ENCODE assay signal across 8 mouse cellular contexts in the genomic region with DNA sequence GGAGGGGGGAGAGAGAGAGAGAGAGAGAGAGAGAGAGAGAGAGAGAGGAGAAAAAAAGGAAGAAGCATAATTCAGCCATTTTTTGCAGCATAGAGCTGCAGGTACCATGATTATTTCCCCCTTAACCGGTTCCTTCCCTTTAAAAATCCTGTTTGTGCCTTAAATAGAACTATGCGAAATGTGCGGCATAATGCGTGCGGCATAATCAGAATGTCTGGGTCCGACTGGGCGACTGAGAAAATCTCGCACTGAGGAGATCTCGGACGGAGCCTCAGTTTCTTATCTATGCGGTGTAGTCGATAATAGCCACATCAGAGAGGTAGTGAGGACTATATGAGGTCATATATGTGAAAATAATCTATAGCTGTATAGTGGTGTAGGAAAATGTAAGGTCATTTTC. TPM values are rescaled to one million over a fixed set of nuclear protein-coding genes. Genes with fewer than 3 reads are reported as not detected.
DNase-seq lines count a peak whose midpoint lies in the region; ATAC-seq and TF ChIP-seq lines count a peak whose summit lies in the region.

No protein-coding gene starts in this region.

- TF ChIP-seq EP300 in ES-Bruce4 (IDR thresholded peaks at IDR 0.05; ENCODE audit: insufficient read depth, low read depth, low read length) = no peak

- H3K27ac ChIP-seq in heart, embryonic 15.5 days = no peak overlapping the region
- H3K27ac ChIP-seq in ES-Bruce4 (ENCODE audit: insufficient read depth, low read length) = no peak overlapping the region
- no peak overlapping the region for H3K27ac ChIP-seq in forebrain, embryonic 13.5 days
- no peak overlapping the region for H3K27ac ChIP-seq in liver, embryonic 12.5 days

- TF ChIP-seq CTCF in ES-Bruce4 (IDR thresholded peaks at IDR 0.05; ENCODE audit: low read depth, low read length) = no peak

- H3K36me3 ChIP-seq in heart, embryonic 15.5 days = no peaks in the 10 kb centered on the region
- no peaks in the 10 kb centered on the region for H3K36me3 ChIP-seq in ES-Bruce4 (ENCODE audit: control insufficient read depth, insufficient read depth, low read length, poor library complexity, severe bottlenecking)
- H3K36me3 ChIP-seq in forebrain, embryonic 13.5 days (ENCODE audit: poor library complexity, severe bottlenecking) = no peaks in the 10 kb centered on the region
- H3K36me3 ChIP-seq in liver, embryonic 12.5 days = no peaks in the 10 kb centered on the region

- intact Hi-C loops in heart, postnatal 10 days (cut with DNase I) = loop anchor here (5.0 kb wide), 1 partner anchor 132 kb away; a partner anchor contains a TSS

- H3K27me3 ChIP-seq in heart, embryonic 15.5 days = peaks cover 44% of the 10 kb centered on the region
- peaks cover 5% of the 10 kb centered on the region for H3K27me3 ChIP-seq in ES-Bruce4 (ENCODE audit: control insufficient read depth, insufficient read depth, low read length, poor library complexity, severe bottlenecking)
- peaks cover 56% of the 10 kb centered on the region for H3K27me3 ChIP-seq in forebrain, embryonic 13.5 days
- H3K27me3 ChIP-seq in liver, embryonic 12.5 days (replicated peaks) = peaks cover 37% of the 10 kb centered on the region

- TF ChIP-seq POLR2A in ES-Bruce4 (IDR thresholded peaks at IDR 0.05; ENCODE audit: insufficient read depth, low read length) = no peak

- DNase-seq in heart, postnatal 10 days = no peak
- DNase-seq in thymus, postnatal 25 days = peak; percentile 2
- DNase-seq in layer of hippocampus, adult 8-10 months (ENCODE audit: low spot score in 2 of 2) = no peak
- no peak for DNase-seq in adrenal gland, postnatal 10 days

- 19% methylated on average over 12 of the region's 12 CpGs for WGBS in heart, embryonic 15.5 days
- WGBS in forebrain, embryonic 13.5 days = 19% methylated on average over 12 of the region's 12 CpGs
- WGBS in liver, embryonic 12.5 days (ENCODE audit: insufficient replicate concordance) = 14% methylated on average over 12 of the region's 12 CpGs

- H3K4me3 ChIP-seq in heart, embryonic 15.5 days = peak overlapping the region; percentile 64
- H3K4me3 ChIP-seq in ES-Bruce4 (ENCODE audit: low read depth, low read length) = peak overlapping the region; percentile 86
- H3K4me3 ChIP-seq in forebrain, embryonic 13.5 days = peak overlapping the region; percentile 62
- peak overlapping the region; percentile 74 for H3K4me3 ChIP-seq in liver, embryonic 12.5 days

- H3K9me3 ChIP-seq in heart, embryonic 15.5 days (replicated peaks) = no peaks in the 10 kb centered on the region
- no peaks in the 10 kb centered on the region for H3K9me3 ChIP-seq in ES-Bruce4 (replicated peaks; ENCODE audit: control insufficient read depth, insufficient read depth, low read length, poor library complexity, severe bottlenecking)
- H3K9me3 ChIP-seq in forebrain, embryonic 13.5 days (replicated peaks) = no peaks in the 10 kb centered on the region
- no peaks in the 10 kb centered on the region for H3K9me3 ChIP-seq in liver, embryonic 12.5 days (replicated peaks)

- ATAC-seq in heart, embryonic 15.5 days (replicated peaks; ENCODE audit: insufficient number of reproducible peaks, insufficient read depth, low FRiP score, low read depth) = no peak
- ATAC-seq in forebrain, embryonic 13.5 days = no peak
- no peak for ATAC-seq in liver, embryonic 12.5 days

- no peaks in the 10 kb centered on the region for H3K4me1 ChIP-seq in heart, embryonic 15.5 days (replicated peaks)
- peaks cover 1% of the 10 kb centered on the region for H3K4me1 ChIP-seq in ES-Bruce4 (ENCODE audit: control insufficient read depth, insufficient read depth, low read length)
- H3K4me1 ChIP-seq in forebrain, embryonic 13.5 days = no peaks in the 10 kb centered on the region
- peaks cover 5% of the 10 kb centered on the region; the same call in 1 of the 2 replicates for H3K4me1 ChIP-seq in liver, embryonic 12.5 days

- peak overlapping the region; percentile 69 for H3K9ac ChIP-seq in heart, embryonic 15.5 days
- H3K9ac ChIP-seq in ES-Bruce4 (ENCODE audit: low read depth, poor library complexity, severe bottlenecking) = peak overlapping the region; percentile 65
- peak overlapping the region; percentile 77 for H3K9ac ChIP-seq in forebrain, embryonic 13.5 days
- H3K9ac ChIP-seq in liver, embryonic 12.5 days = peak overlapping the region; percentile 80

- H3K4me2 ChIP-seq in heart, embryonic 15.5 days = peak overlapping the region; percentile 59
- H3K4me2 ChIP-seq in forebrain, embryonic 13.5 days = peak overlapping the region; percentile 59
- peak overlapping the region; percentile 82 for H3K4me2 ChIP-seq in liver, embryonic 12.5 days

RNA-seq across cellular contexts. Expression of a gene that starts 1.2 kb away (rescaled TPM):
- 4.4 and 4.8 TPM in 2 replicates for polyA plus RNA-seq in heart, embryonic 15.5 days (2015; fragmentation: Nextera tagmentation; extraction: Ambion mirVana)
- 10 to 100 TPM in 1 of 2 experiments, 1 to 10 TPM in 1; 9.1 to 11.5 TPM for total RNA-seq in heart, postnatal 10 days (2021)
- 11.7 and 12.1 TPM in 2 replicates for polyA plus RNA-seq in ES-Bruce4 (2011; ENCODE audit: insufficient read depth, insufficient read length, low read depth, missing spikeins)
- 8.9 and 9.3 TPM in 2 replicates for polyA plus RNA-seq in forebrain, embryonic 13.5 days (2015; fragmentation: Nextera tagmentation; extraction: Ambion mirVana)
- 6.9 and 7.2 TPM in 2 replicates for polyA plus RNA-seq in liver, embryonic 12.5 days (2016; fragmentation: Nextera tagmentation; extraction: Ambion mirVana)
- 10 to 100 TPM; 23.4 to 27.5 (median 24.8) TPM for total RNA-seq in layer of hippocampus, adult 8-10 months (2022)
- total RNA-seq in adrenal gland, postnatal 10 days (2021) = 10 to 100 TPM; 12.3 to 18.2 TPM

RNA-seq across cellular contexts. Expression of a gene that starts 22.9 kb away (rescaled TPM):
- polyA plus RNA-seq in heart, embryonic 15.5 days (2015; fragmentation: Nextera tagmentation; extraction: Ambion mirVana) = 45.1 and 54.0 TPM in 2 replicates
- 100 to 1,000 TPM; 116 to 164 TPM for total RNA-seq in heart, postnatal 10 days (2021)
- polyA plus RNA-seq in ES-Bruce4 (2011; ENCODE audit: insufficient read depth, insufficient read length, low read depth, missing spikeins) = 273 and 285 TPM in 2 replicates
- 90.6 and 97.2 TPM in 2 replicates for polyA plus RNA-seq in forebrain, embryonic 13.5 days (2015; fragmentation: Nextera tagmentation; extraction: Ambion mirVana)
- 68.6 and 73.0 TPM in 2 replicates for polyA plus RNA-seq in liver, embryonic 12.5 days (2016; fragmentation: Nextera tagmentation; extraction: Ambion mirVana)
- 100 to 1,000 TPM; 104 to 187 (median 136) TPM for total RNA-seq in layer of hippocampus, adult 8-10 months (2022)
- 100 to 1,000 TPM; 116 to 181 TPM for total RNA-seq in adrenal gland, postnatal 10 days (2021)
